Mouse (Mus musculus): ENCODE measurements around the gene Hmbs. TPM values are rescaled to one million over a fixed set of nuclear protein-coding genes. Genes with fewer than 3 reads are reported as not detected.
"Not testable (repeated sequence)": the region's sequence is repeated elsewhere in the genome, so short reads cannot be mapped to it uniquely, and the experiment has no call there.

The Hmbs gene
- polyA plus RNA-seq, 1 experiment from 2014 or later, result 60.8 TPM

- ATAC-seq (ENCODE audit: low FRiP score) (no peak), DNase-seq (ENCODE audit: low spot score) (no peak)
- Histone ChIP-seq H3K9me3 (ENCODE audit: control insufficient read depth, low read length) (no peaks in the 10 kb centered on the region), H3K27me3 (ENCODE audit: control insufficient read depth, insufficient read depth, low read length) (no peaks in the 10 kb centered on the region), H3K36me3 (replicated peaks; ENCODE audit: control insufficient read depth, insufficient read depth) (peaks cover 27% of the 10 kb centered on the region), H3K4me2 (replicated peaks) (peak overlapping the region; percentile 96), H3K4me1 (replicated peaks; ENCODE audit: control insufficient read depth, insufficient read depth, low read length) (peaks cover 14% of the 10 kb centered on the region), H3K9ac (peak overlapping the region; percentile 93), H3K27ac (no peak overlapping the region), H3K4me3 (replicated peaks; ENCODE audit: low read length) (peak overlapping the region; percentile 81; the same call in 1 of the 2 replicates)
- WGBS, result 70% methylated on average over 3 of the region's 3 CpGs
These were observed 7.1 kb downstream of the Hmbs start for GRCm38 (mm10) chr9:44336964-44337363.

GRCm38 (mm10) chr9:44336513-44336912 is 7.5 kb downstream of the Hmbs start:
- H3K9me3 ChIP-seq (ENCODE audit: control insufficient read depth, low read length); DNase-seq (ENCODE audit: low spot score); H3K27ac ChIP-seq; H3K27me3 ChIP-seq (ENCODE audit: control insufficient read depth, insufficient read depth, low read length); ATAC-seq (ENCODE audit: low FRiP score): not testable (repeated sequence)
- Histone ChIP-seq H3K4me3 (replicated peaks; ENCODE audit: low read length) (peak overlapping the region; percentile 81), H3K4me2 (replicated peaks) (peak overlapping the region; percentile 96), H3K4me1 (replicated peaks; ENCODE audit: control insufficient read depth, insufficient read depth, low read length) (peaks cover 14% of the 10 kb centered on the region), H3K36me3 (replicated peaks; ENCODE audit: control insufficient read depth, insufficient read depth) (peaks cover 31% of the 10 kb centered on the region), H3K9ac (peak overlapping the region; percentile 93)
- WGBS, result 29% methylated on average over 4 of the region's 4 CpGs

DNA sequence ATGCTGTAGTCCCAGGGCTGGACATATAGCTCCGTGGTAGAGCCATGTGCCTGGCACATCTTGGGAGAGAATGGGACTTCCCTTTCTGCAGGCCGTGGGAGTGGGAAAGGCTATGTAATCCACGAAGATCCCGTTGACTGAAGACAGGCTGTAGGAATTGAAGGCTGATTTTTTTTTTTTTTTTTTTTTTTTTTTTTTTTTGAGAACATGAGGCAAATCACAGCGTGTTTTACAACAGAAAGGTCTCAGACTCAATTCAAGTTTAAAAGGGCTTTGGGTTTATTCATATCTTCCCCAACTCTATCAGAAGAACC is 8.0 kb downstream of the Hmbs start:
- WGBS, result 2% methylated on average over 5 of the region's 5 CpGs
- Histone ChIP-seq H3K9ac (peak overlapping the region; percentile 93), H3K27ac (peak overlapping the region; percentile 92; the same call in 1 of the 2 replicates), H3K27me3 (ENCODE audit: control insufficient read depth, insufficient read depth, low read length) (no peaks in the 10 kb centered on the region), H3K4me1 (replicated peaks; ENCODE audit: control insufficient read depth, insufficient read depth, low read length) (peaks cover 14% of the 10 kb centered on the region), H3K36me3 (replicated peaks; ENCODE audit: control insufficient read depth, insufficient read depth) (peaks cover 36% of the 10 kb centered on the region), H3K4me3 (replicated peaks; ENCODE audit: low read length) (peak overlapping the region; percentile 81), H3K4me2 (replicated peaks) (peak overlapping the region; percentile 96), H3K9me3 (ENCODE audit: control insufficient read depth, low read length) (no peaks in the 10 kb centered on the region)
- ATAC-seq (ENCODE audit: low FRiP score) (no peak), DNase-seq (ENCODE audit: low spot score) (no peak)

DNA sequence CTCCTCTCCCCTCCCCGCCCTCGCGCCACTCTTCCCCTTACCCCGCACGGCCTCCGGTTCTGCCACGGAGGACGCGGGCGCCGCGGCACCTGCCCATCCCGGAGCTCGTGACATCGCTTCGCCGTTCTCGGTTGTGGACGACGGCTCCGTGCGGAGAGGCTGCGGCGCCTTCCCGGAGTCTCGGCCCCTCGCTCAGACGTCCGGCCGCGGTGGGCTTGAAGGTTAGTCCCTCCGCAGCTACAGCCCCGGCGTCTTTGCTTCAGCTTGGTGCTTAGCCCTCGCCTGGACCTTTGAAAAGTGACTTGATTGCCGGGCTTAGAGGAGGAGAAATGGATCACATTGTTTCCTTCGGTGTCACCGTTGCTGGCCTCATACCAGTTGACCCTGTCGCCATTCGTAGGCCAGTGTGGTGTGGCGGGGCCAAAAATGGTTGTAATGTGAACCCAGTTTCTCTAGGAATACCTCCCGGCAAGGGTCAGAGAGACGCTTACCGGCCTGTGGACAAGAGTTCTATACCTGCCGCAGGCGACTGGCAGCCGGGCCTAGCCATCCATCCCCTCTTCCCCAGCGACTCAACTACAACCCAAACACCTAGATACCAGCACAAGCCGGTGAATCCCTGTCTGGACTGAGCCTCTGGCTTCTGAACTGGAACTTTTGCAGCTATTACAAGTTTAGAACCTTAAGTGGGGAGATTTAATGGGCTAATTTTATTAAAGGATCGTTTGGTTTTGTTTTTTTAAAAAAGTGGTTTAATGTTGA is 8.5 kb downstream of the Hmbs start:
- H3K36me3 ChIP-seq (replicated peaks; ENCODE audit: control insufficient read depth, insufficient read depth), result peaks cover 41% of the 10 kb centered on the region
- ATAC-seq (ENCODE audit: low FRiP score) (no peak), DNase-seq (ENCODE audit: low spot score) (peak; percentile 38)
- H3K27me3 ChIP-seq (ENCODE audit: control insufficient read depth, insufficient read depth, low read length), result no peaks in the 10 kb centered on the region
- peak overlapping the region; percentile 81 for H3K4me3 ChIP-seq (replicated peaks; ENCODE audit: low read length)
- peak overlapping the region; percentile 92 for H3K27ac ChIP-seq
- no peaks in the 10 kb centered on the region for H3K9me3 ChIP-seq (ENCODE audit: control insufficient read depth, low read length)
- H3K4me2 ChIP-seq (replicated peaks), result peak overlapping the region; percentile 96
- peaks cover 14% of the 10 kb centered on the region for H3K4me1 ChIP-seq (replicated peaks; ENCODE audit: control insufficient read depth, insufficient read depth, low read length)
- WGBS, result under 1% methylated on average over 49 of the region's 50 CpGs
- H3K9ac ChIP-seq, result peak overlapping the region; percentile 93

- Histone ChIP-seq H3K4me3 (replicated peaks; ENCODE audit: low read length) (peak within 1 kb of the TSS; percentile 81), H3K9ac (peak within 1 kb of the TSS; percentile 93), H3K27me3 (ENCODE audit: control insufficient read depth, insufficient read depth, low read length) (no peaks in the 10 kb centered on the region), H3K36me3 (replicated peaks; ENCODE audit: control insufficient read depth, insufficient read depth) (peaks cover 46% of the 10 kb centered on the region), H3K27ac (peak within 1 kb of the TSS; percentile 92), H3K9me3 (ENCODE audit: control insufficient read depth, low read length) (no peaks in the 10 kb centered on the region), H3K4me1 (replicated peaks; ENCODE audit: control insufficient read depth, insufficient read depth, low read length) (peaks cover 14% of the 10 kb centered on the region), H3K4me2 (replicated peaks) (peak within 1 kb of the TSS; percentile 96)
- DNase-seq (ENCODE audit: low spot score) (peak; percentile 98), ATAC-seq (ENCODE audit: low FRiP score) (peak; percentile 97)
- WGBS, result under 1% methylated on average over 89 of the region's 91 CpGs
These were observed 9.4 kb downstream of the Hmbs start, which contains the start of gene H2afx for GRCm38 (mm10) chr9:44334396-44335330. TSS of gene H2afx (plus strand) at chr9:44334694.

GRCm38 (mm10) chr9:44332918-44333638 is 10.9 kb downstream of the Hmbs start:
- 95% methylated on average over 13 of the region's 13 CpGs for WGBS
- DNase-seq (ENCODE audit: low spot score) (no peak), ATAC-seq (ENCODE audit: low FRiP score) (no peak)
- Histone ChIP-seq H3K9ac (no peak overlapping the region), H3K4me1 (replicated peaks; ENCODE audit: control insufficient read depth, insufficient read depth, low read length) (peaks cover 14% of the 10 kb centered on the region), H3K9me3 (ENCODE audit: control insufficient read depth, low read length) (no peaks in the 10 kb centered on the region), H3K4me2 (replicated peaks) (no peak overlapping the region), H3K36me3 (replicated peaks; ENCODE audit: control insufficient read depth, insufficient read depth) (peaks cover 52% of the 10 kb centered on the region), H3K27ac (no peak overlapping the region), H3K4me3 (replicated peaks; ENCODE audit: low read length) (no peak overlapping the region), H3K27me3 (ENCODE audit: control insufficient read depth, insufficient read depth, low read length) (no peaks in the 10 kb centered on the region)

GRCm38 (mm10) chr9:44330736-44331135 is 13.3 kb downstream of the Hmbs start:
- no peak overlapping the region for H3K27ac ChIP-seq
- H3K36me3 ChIP-seq (replicated peaks; ENCODE audit: control insufficient read depth, insufficient read depth), result peaks cover 52% of the 10 kb centered on the region
- H3K27me3 ChIP-seq (ENCODE audit: control insufficient read depth, insufficient read depth, low read length), result no peaks in the 10 kb centered on the region
- H3K9ac ChIP-seq, result no peak overlapping the region
- no peak overlapping the region for H3K4me3 ChIP-seq (replicated peaks; ENCODE audit: low read length)
- WGBS, result 95% methylated on average over 6 of the region's 6 CpGs
- H3K4me2 ChIP-seq (replicated peaks), result no peak overlapping the region
- DNase-seq (ENCODE audit: low spot score) (no peak), ATAC-seq (ENCODE audit: low FRiP score) (no peak)
- no peaks in the 10 kb centered on the region for H3K9me3 ChIP-seq (ENCODE audit: control insufficient read depth, low read length)
- peaks cover 10% of the 10 kb centered on the region for H3K4me1 ChIP-seq (replicated peaks; ENCODE audit: control insufficient read depth, insufficient read depth, low read length)

DNA sequence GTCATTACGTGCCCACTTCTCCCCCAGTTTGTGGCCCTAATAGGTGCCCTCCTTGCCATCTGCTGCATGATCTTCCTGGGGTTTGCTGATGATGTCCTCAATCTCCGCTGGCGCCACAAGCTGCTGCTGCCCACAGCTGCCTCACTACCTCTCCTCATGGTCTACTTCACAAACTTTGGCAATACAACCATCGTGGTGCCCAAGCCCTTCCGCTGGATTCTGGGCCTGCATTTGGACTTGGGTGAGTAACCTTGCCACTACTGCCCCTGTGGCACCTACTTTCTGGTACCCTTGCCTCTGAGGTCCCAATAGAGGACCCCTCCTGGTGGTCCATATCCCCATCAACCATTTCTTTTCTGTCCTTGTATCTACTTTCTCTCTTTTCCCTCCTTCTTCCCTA is 16.1 kb downstream of the Hmbs start:
- Histone ChIP-seq H3K9ac (peak overlapping the region; percentile 86), H3K4me3 (replicated peaks; ENCODE audit: low read length) (peak overlapping the region; percentile 84)

More for the DNA sequence above, 16.1 kb downstream of the Hmbs start:
- H3K9me3 ChIP-seq (ENCODE audit: control insufficient read depth, low read length), result no peaks in the 10 kb centered on the region
- no peaks in the 10 kb centered on the region for H3K27me3 ChIP-seq (ENCODE audit: control insufficient read depth, insufficient read depth, low read length)
- peaks cover 10% of the 10 kb centered on the region for H3K4me1 ChIP-seq (replicated peaks; ENCODE audit: control insufficient read depth, insufficient read depth, low read length)
- 88% methylated on average over 5 of the region's 5 CpGs for WGBS
- H3K27ac ChIP-seq, result no peak overlapping the region
- no peak for ATAC-seq (ENCODE audit: low FRiP score)
- H3K36me3 ChIP-seq (replicated peaks; ENCODE audit: control insufficient read depth, insufficient read depth), result peaks cover 44% of the 10 kb centered on the region
- peak overlapping the region; percentile 86 for H3K4me2 ChIP-seq (replicated peaks)
- DNase-seq (ENCODE audit: low spot score), result no peak

All from hindbrain, embryonic 14.5 days (tissue).